Mouse (Mus musculus): ENCODE data around the gene Adam26b.
"Not testable (repeated sequence)": the region's sequence is repeated elsewhere in the genome, so short reads cannot be mapped to it uniquely, and the experiment has no call there.

DNA sequence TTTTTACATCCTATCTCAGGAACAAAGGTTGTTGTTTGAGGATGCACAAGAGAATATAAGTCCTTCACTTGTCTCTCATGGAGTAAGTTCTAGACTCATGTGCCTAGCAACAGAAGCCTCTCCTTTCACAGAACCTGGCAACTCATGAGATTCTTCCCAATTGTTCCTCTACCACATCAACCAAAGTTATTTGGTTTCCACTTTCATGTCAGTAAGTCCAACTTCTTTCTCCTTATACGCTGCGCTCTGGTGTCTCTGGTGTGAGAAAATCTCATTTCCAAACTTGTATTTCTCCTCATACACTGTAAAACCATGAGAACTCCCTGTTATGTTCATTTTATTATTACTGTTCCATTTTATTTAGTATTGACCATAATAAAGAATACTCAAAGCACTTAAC is 48.7 kb upstream of the Adam26b start, which contains the start of gene Adam26a:
- TF ChIP-seq CTCF, EP300 (IDR thresholded peaks at IDR 0.05; ENCODE audit: low read depth): not testable (repeated sequence)
